Mouse (Mus musculus) neural tube, embryonic 11.5 days (tissue): ENCODE measurements around the gene Ctdsp2. TPM values are rescaled to one million over a fixed set of nuclear protein-coding genes. Genes with fewer than 3 reads are reported as not detected.

ENCODE experiments used
- ATAC-seq: fragments of 200-750 bp; cut with Nextera tagmentation; 2 replicates; pipeline ENCODE4 v1.8.0; 2017; ENCODE audit warnings: moderate number of reproducible peaks, mild to moderate bottlenecking, moderate TSS enrichment, moderate library complexity; ENCODE audit not compliant: insufficient read depth, low FRiP score, low TSS enrichment
- DNase-seq: peaks from one replicate; pipeline ENCODE4 v3.0.0-alpha.2; 2015; ENCODE audit warnings: low spot score
- H3K27ac ChIP-seq: fragments of 300-500 bp; sonication (generic); 2 replicates; pipeline ENCODE4 v1.5.1; 2014; ENCODE audit warnings: low read depth, mild to moderate bottlenecking, low read length
- H3K27me3 ChIP-seq: fragments of 300-500 bp; sonication (generic); 2 replicates; pipeline ENCODE4 v1.6.1; 2014; ENCODE audit warnings: mild to moderate bottlenecking, low read length, mixed read lengths; ENCODE audit not compliant: control insufficient read depth, insufficient read depth
- H3K36me3 ChIP-seq: fragments of 300-500 bp; sonication (generic); 2 replicates; pipeline ENCODE4 v1.6.1; 2014; ENCODE audit warnings: mild to moderate bottlenecking, low read length, moderate library complexity, mixed read lengths; ENCODE audit not compliant: control insufficient read depth, insufficient read depth
- H3K4me1 ChIP-seq: fragments of 300-500 bp; sonication (generic); 2 replicates; pipeline ENCODE4 v1.6.1; 2014; ENCODE audit warnings: low read length, mixed read lengths; ENCODE audit not compliant: control insufficient read depth, insufficient read depth
- H3K4me2 ChIP-seq: fragments of 300-500 bp; sonication (generic); 2 replicates; pipeline ENCODE4 v1.6.1; 2014; ENCODE audit warnings: low read depth, mild to moderate bottlenecking, moderate library complexity
- H3K4me3 ChIP-seq: fragments of 300-500 bp; sonication (generic); 2 replicates; pipeline ENCODE4 v1.5.1; 2014; ENCODE audit warnings: low read depth, low read length
- H3K9ac ChIP-seq: fragments of 300-500 bp; sonication (generic); 2 replicates; pipeline ENCODE4 v1.6.1; 2014; ENCODE audit warnings: mild to moderate bottlenecking, low read length
- H3K9me3 ChIP-seq: fragments of 300-500 bp; sonication (generic); 2 replicates; pipeline ENCODE4 v1.6.1; 2016; ENCODE audit warnings: low read length; ENCODE audit not compliant: control insufficient read depth
- WGBS: fragments of 180-500 bp; shearing (Covaris S2); extraction: QIAGEN DNeasy Blood & Tissue Kit; methylation state at CpG from one replicate; pipeline ENCODE4 v1.1.7; 2014; 5-methylcytosine and 5-hydroxymethylcytosine counted together
- polyA plus RNA-seq: library from polyadenylated mRNA; unstranded; fragments of >200 nt; fragmentation: Nextera tagmentation; extraction: Ambion mirVana; gene quantifications from 2 replicates; pipeline ENCODE4 v1.2.1, GENCODE M21; 2014

Gene Ctdsp2
- polyA plus RNA-seq, 1 experiment from 2014 or later, result 56.1 TPM

- Histone ChIP-seq H3K27ac (peak overlapping the region; percentile 61), H3K4me1 (peaks cover 21% of the 10 kb centered on the region), H3K9me3 (no peaks in the 10 kb centered on the region), H3K4me2 (peak overlapping the region; percentile 37), H3K36me3 (no peaks in the 10 kb centered on the region), H3K9ac (peak overlapping the region; percentile 52), H3K27me3 (peaks cover 28% of the 10 kb centered on the region), H3K4me3 (no peak overlapping the region)
- ATAC-seq (peak; percentile 91), DNase-seq (peak; percentile 85)
- WGBS, result 2% methylated on average over 25 of the region's 25 CpGs
These were observed 21.0 kb upstream of the Ctdsp2 start for GRCm38 (mm10) chr10:126957359-126958107.

GRCm38 (mm10) chr10:126960496-126960895 is 18.0 kb upstream of the Ctdsp2 start:
- ATAC-seq (no peak), DNase-seq (no peak)
- no peak overlapping the region for H3K4me3 ChIP-seq
- H3K4me2 ChIP-seq, result no peak overlapping the region
- no peaks in the 10 kb centered on the region for H3K36me3 ChIP-seq
- no peak overlapping the region for H3K9ac ChIP-seq
- H3K4me1 ChIP-seq, result peaks cover 21% of the 10 kb centered on the region
- WGBS, result 80% methylated on average over 8 of the region's 8 CpGs
- H3K27ac ChIP-seq, result no peak overlapping the region
- H3K9me3 ChIP-seq, result no peaks in the 10 kb centered on the region
- peaks cover 28% of the 10 kb centered on the region for H3K27me3 ChIP-seq

DNA sequence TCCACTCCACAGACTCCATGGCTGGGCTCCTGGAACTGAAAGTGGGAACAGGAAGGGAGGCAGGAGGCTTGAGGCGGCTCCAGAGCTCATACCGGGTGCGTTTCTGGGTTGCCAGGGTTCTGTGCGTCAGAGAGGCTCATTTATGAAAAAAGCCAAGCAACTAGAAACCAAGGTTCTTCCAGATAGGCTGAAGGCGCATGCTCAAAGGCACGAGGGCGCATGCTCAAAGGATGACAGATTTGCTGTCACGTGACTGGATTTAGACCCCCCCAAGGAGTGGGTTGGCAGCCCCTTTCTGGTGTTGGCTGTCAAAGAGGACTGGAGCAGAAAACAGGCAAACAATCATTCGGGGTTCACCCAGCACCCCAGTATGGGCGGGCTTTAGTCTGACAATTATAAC is 16.8 kb upstream of the Ctdsp2 start:
- WGBS, result 71% methylated on average over 10 of the region's 10 CpGs
- no peak overlapping the region for H3K27ac ChIP-seq

DNA sequence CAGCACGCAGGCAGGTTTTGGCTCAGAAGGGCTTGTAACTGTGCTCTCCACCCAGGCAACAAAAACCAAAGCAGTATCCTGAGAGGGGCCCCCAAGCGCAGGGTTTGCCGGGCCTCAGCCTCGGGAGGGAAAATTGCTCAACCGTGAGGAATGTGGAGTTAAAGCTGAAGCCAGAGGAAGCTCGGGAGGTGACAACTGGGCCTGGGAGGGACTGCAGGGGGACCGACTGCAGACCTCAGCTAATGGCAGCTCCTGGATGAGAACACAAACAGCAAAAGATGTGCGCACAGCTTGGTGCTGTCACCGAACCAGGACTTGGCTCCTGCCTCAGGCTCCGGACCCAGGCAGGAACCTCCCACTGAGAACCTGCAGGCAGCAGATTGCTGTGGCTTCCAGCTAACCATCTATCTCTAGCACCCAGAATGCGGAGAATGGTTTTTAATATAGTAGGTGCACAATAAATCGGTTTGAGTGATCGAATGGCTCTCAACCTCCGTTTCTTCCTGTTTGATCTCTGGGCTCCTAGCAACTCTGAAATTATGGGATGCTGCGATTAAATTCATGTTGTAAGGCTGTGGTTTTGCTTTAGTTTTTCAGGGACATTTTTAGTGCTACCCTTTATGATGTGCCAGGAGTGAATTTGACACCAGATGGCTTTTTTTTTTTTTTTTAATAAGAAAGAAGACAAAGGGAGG is 16.1 kb upstream of the Ctdsp2 start:
- H3K4me2 ChIP-seq, result no peak overlapping the region
- H3K27ac ChIP-seq, result no peak overlapping the region

More for the DNA sequence above, 16.8 kb upstream of the Ctdsp2 start:
- no peak overlapping the region for H3K4me3 ChIP-seq
- peaks cover 24% of the 10 kb centered on the region for H3K27me3 ChIP-seq
- H3K4me1 ChIP-seq, result peaks cover 19% of the 10 kb centered on the region
- H3K4me2 ChIP-seq, result no peak overlapping the region
- H3K36me3 ChIP-seq, result no peaks in the 10 kb centered on the region
- H3K9me3 ChIP-seq, result no peaks in the 10 kb centered on the region
- no peak for DNase-seq
- H3K9ac ChIP-seq, result no peak overlapping the region
- no peak for ATAC-seq

DNA sequence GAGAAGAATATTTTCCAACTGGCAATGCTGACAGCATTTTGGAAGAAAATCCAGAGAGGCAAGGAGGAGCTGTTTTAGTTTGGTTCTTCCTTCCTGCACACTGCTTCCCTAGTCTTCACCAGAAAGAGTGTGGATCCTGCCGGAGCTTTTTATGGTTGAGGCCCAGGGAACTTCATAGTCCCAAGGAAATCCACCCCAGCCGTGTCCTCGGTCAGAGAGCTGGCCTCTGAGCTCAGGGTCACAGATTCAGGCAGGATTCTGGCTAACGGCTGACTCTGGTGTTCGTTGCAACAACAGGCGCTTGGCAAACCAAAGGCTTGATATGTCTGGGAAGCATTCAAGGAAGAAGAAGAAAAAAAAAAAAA is 15.6 kb upstream of the Ctdsp2 start:
- no peak overlapping the region for H3K27ac ChIP-seq
- 35% methylated on average over 6 of the region's 6 CpGs for WGBS
- no peak overlapping the region for H3K4me3 ChIP-seq
- H3K27me3 ChIP-seq, result peaks cover 22% of the 10 kb centered on the region
- H3K4me2 ChIP-seq, result no peak overlapping the region
- H3K36me3 ChIP-seq, result no peaks in the 10 kb centered on the region
- no peak for ATAC-seq
- H3K9ac ChIP-seq, result no peak overlapping the region
- H3K9me3 ChIP-seq, result no peaks in the 10 kb centered on the region
- H3K4me1 ChIP-seq, result peaks cover 9% of the 10 kb centered on the region; the same call in 1 of the 2 replicates
- no peak for DNase-seq

More for the DNA sequence above, 16.1 kb upstream of the Ctdsp2 start:
- peak; percentile 52 for DNase-seq
- ATAC-seq, result no peak; the same call in 1 of the 2 replicates
- Histone ChIP-seq H3K4me3 (no peak overlapping the region), H3K9me3 (no peaks in the 10 kb centered on the region), H3K4me1 (peaks cover 13% of the 10 kb centered on the region), H3K36me3 (no peaks in the 10 kb centered on the region), H3K27me3 (peaks cover 22% of the 10 kb centered on the region), H3K9ac (no peak overlapping the region; the same call in 1 of the 2 replicates)
- 31% methylated on average over 15 of the region's 15 CpGs for WGBS

DNA sequence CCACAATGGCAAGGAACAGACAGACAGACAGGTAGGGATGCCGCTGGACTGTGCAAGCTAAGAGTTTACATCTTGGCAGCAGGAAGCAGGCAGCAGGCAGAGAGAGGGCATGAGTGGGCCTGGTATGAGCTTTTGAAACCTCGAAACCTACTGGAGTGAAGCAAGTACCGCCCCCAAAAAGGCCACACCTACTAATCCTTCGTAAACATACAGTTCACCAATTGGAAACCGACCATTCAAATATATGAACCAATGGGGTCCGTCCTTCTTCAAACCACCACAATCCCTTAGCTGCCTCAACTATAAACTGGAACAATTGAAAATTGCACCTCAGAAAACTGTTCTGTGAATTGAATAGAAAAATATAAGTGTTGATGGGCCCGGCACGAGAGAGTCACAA is 14.7 kb upstream of the Ctdsp2 start:
- Histone ChIP-seq H3K4me1 (peaks cover 9% of the 10 kb centered on the region; the same call in 1 of the 2 replicates), H3K27me3 (peaks cover 22% of the 10 kb centered on the region), H3K36me3 (no peaks in the 10 kb centered on the region), H3K4me3 (no peak overlapping the region), H3K9ac (no peak overlapping the region), H3K9me3 (no peaks in the 10 kb centered on the region), H3K27ac (no peak overlapping the region), H3K4me2 (no peak overlapping the region)
- WGBS, result 83% methylated on average over 8 of the region's 8 CpGs
- ATAC-seq, result no peak
- DNase-seq, result no peak

- 5% methylated on average over 12 of the region's 12 CpGs for WGBS
- Histone ChIP-seq H3K36me3 (no peaks in the 10 kb centered on the region), H3K27me3 (no peaks in the 10 kb centered on the region), H3K4me2 (peak overlapping the region; percentile 1; the same call in 1 of the 2 replicates), H3K9me3 (no peaks in the 10 kb centered on the region), H3K4me1 (peaks cover 11% of the 10 kb centered on the region; the same call in 1 of the 2 replicates), H3K27ac (no peak overlapping the region), H3K9ac (no peak overlapping the region), H3K4me3 (no peak overlapping the region)
- ATAC-seq (peak; percentile 18; the same call in 1 of the 2 replicates), DNase-seq (no peak)
These were observed 7.0 kb upstream of the Ctdsp2 start for GRCm38 (mm10) chr10:126971363-126972050.

DNA sequence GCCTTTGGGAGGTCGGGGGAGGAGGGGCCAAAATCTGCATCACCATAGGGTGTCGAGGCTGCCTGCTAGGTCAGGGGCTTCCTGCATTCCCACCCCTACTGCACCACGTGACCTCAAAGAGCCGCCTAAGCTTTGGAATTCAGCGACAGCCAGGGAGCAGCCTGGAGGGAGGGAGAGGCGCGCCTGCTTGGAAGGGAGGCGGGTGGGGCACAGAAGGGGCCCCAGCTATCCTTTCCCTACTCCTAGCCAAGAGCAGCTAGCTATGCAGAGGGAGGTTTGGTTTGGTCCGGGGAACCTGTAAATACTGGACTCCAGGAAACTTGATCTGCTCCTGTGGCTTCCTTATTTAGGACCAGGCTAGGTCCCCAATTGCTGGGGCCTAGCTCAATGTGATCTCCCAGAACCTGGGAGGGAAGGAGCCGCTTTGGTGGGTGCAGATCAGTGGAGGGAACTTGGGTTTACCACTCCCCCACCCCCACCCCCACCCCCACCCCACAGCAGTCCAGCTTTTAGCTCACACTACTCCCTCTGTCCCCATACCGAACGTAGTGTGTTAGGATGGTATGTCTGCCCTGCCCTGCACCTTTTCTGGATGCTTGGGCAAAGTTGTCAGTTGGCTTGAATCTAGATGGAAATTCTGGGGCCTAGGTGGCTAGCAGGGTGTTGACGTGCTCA is 6.3 kb upstream of the Ctdsp2 start:
- Histone ChIP-seq H3K27me3 (no peaks in the 10 kb centered on the region), H3K4me3 (no peak overlapping the region), H3K9ac (no peak overlapping the region), H3K4me1 (peaks cover 11% of the 10 kb centered on the region; the same call in 1 of the 2 replicates), H3K9me3 (no peaks in the 10 kb centered on the region), H3K27ac (no peak overlapping the region), H3K4me2 (peak overlapping the region; percentile 1; the same call in 1 of the 2 replicates), H3K36me3 (no peaks in the 10 kb centered on the region)
- peak; percentile 76 for ATAC-seq
- peak; percentile 71 for DNase-seq
- 5% methylated on average over 13 of the region's 13 CpGs for WGBS
